Mouse (Mus musculus) thymus, postnatal 25 days (tissue): ENCODE measurements around the gene Cd37.

Source experiments
- DNase-seq: peaks from one replicate; pipeline ENCODE4 v3.0.0; 2022

The Cd37 gene

GRCm38 (mm10) chr7:45198435-45198834, 40.5 kb downstream of the Cd37 start:
- DNase-seq = peak; percentile 28

GRCm38 (mm10) chr7:45196994-45197393, 41.9 kb downstream of the Cd37 start:
- DNase-seq = no peak

DNA sequence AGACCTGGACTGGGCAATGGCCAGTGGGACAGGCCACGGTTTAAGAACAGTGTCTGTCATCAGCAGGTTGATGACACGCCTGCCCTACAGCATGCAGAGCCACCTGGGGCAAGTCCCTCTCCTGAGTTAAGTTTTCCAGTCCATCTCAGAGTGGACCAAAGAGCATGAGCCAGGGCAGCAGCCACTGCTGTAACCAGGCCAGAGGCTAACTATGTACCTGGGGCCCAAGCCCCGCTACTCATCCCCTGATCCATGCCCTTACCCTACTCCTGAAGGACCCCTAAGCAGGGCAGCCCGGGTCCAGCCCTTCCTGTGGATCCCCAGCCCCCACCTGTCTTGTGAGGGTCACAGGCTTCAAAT, 42.8 kb downstream of the Cd37 start:
- DNase-seq = no peak

DNA sequence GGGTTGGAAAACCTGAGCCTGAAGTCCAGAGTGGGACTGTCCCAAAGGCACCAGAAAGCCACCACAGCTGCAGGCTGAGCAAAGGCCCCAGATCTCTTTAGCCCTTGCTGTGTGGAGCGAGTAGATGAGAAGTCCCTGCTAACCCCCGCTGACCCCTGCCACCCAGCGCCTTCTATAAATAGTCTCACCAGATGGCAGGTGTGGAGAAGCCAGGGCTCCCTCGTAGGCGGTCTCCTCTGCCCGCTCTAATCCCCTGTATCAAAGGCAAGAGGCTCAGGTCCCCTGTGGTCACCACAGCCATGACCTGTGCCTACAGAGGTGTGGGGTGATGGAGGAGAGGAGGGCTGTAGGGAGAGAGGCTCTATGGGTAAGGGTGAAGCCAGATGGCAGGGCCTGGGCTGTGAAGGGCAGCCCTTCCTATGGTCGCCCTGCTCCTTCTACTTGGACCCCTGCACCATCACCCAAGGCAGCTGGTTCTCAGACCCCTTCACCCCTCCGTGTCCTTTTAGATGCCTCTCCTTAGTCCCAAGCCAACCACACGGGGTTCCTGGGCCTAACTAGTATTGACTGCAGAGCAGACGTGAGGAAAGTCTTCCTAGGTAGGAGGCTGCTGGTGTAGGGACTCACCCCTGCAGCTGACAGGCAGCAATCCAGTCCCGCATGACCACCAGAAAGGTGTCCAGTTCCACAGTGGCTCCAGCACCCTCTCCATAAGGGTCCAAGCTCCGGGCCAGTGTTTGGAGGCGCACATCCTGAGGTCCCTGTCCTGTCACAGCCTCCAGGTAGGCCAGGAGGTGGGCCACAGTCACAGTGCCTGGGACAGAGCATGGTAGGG, 43.4 kb downstream of the Cd37 start:
- no peak for DNase-seq

- DNase-seq = no peak
Observed at GRCm38 (mm10) chr7:45193871-45194785, 44.8 kb downstream of the Cd37 start.

GRCm38 (mm10) chr7:45193406-45193805, 45.5 kb downstream of the Cd37 start:
- no peak for DNase-seq

DNA sequence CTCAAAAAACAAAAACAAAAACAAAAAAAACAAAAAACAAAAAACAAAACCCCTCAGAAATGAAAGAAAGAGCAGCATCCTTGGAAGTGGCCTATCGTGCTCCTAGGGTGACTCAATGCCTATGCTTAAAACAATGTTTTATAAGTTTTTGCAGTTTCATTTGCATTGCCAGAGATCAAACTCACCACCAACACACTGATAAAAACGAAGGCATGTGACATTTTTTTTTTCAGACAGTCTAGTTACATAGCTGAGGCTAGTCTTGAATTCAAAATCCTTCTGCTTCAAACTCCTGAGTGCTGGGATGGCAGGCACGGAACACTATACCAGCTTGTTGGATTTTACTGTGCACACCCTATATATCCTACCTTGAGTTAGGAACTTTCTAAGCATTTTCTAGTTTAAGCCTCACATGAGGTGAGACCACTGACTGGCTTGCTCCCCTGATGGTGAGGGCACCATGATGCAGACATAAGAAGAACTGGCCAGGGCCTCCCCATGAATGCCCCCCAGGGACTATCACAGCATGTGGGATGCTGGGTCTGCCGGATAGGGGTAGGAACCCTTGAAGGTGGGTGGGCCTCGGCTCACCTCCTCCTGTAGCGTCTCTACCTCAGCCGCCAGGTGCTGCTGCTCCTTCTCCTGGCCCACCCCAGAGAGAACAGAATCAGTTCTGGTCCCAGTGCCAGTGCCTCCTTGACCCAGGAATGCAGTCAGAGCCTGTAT, 46.2 kb downstream of the Cd37 start:
- no peak for DNase-seq

DNA sequence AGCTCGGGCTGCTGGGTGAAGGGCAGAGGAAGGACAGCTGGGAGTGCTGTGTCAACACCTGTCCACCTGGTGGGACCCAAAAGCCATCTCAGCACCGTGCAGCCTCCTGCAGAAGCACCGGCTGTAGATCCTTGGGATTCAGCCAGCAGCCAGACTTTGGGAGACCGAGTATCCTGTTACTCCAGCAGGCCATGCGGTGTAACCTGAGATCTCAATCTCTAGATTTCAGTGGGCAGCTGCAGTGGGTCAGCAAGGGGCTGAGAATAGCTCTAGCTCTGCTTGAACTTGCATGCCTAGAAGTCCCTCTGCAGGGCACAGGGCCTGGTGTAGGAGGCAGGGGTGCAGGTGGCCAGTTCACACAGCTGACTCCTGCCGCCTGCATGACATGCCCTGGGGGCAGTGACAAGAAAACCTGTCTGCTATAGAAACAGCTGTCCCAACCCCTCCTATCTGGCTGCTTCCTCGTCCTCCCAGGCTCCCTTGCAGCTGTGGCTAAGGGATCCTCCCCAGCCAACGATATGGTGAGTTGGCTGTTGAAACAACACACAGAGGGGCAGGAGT, 47.0 kb downstream of the Cd37 start:
- DNase-seq = no peak

DNA sequence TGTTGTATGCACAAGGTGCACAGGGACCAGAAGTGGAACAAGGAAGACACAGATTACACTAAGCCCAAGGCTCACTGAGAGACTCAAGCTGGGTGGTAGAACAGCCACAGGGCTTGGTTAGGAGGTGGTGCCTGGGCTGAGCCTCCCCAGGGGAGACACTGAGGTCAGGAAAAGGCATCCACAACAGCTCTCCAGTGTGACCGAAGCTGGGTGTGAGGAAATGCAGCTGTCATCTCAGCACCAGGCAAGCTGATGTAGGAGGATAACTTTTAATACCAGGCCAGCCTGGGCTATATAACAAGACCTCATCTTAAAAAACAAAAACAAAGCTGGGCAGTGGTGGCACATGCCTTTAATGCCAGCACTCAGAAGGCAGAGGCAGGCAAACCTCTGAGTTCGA, 47.8 kb downstream of the Cd37 start:
- DNase-seq = no peak

DNA sequence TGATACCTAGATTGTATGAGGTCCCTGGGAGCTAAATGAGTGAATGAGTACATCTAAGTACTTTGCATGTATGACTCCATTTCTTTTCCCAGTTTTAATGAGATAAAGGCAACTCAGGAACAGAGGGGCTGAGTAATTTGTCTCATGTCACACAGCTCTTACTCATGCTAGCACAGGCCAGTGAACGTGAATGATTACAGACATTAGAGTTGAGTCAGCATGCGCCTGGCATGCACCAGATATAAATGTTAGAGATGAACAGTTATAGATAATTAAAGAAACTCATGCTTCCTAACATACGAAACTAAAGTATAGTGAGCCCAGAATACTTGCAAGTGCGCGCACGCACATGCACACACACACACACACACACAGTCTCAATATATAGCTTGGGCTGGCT, 48.7 kb downstream of the Cd37 start:
- no peak for DNase-seq

- no peak for DNase-seq
Observed at GRCm38 (mm10) chr7:45189600-45189999, 49.3 kb downstream of the Cd37 start.

DNA sequence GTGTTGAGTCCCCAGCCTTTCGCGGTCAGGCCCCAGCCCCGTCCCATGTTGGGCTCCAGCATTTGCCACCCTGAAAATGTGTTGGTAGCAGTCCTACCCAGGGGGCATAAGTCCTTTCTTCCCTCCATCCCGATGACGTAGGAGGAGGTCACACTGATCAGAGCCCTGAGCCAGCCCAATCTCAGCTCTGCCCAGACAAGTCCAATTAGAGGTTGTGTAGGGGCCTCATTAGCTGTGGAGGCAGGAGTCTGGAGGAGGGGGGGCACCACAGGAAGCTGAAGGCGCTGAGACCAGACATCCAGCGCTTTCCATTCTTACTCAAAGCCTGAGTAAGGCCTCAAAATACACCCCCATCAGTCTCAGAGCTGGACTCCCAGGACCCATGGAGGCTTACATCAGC, 53.0 kb downstream of the Cd37 start:
- no peak for DNase-seq

DNA sequence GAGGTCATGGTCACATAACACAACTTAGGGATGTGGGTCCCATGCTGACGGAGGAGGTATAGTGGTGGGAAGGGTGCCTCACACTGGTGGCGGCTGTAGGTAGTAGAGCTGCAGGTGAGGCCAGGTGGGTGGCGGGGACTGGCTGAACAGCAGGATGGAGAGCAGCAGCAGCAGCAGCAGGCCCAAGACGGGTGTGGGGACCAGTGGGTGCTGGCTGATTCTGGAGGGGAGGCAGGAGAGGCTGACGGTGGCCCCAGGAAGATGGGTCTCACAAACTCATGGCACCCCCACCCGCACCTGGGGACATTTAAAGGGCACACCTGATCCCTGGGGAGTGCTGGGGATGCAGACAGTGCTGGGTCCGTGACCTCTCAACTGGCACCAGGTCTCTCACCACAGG, 55.2 kb downstream of the Cd37 start:
- DNase-seq = no peak
